Mouse (Mus musculus): ENCODE data around the gene Rsu1.
"Not testable (repeated sequence)": the region's sequence is repeated elsewhere in the genome, so short reads cannot be mapped to it uniquely, and the experiment has no call there.

Gene Rsu1

DNA sequence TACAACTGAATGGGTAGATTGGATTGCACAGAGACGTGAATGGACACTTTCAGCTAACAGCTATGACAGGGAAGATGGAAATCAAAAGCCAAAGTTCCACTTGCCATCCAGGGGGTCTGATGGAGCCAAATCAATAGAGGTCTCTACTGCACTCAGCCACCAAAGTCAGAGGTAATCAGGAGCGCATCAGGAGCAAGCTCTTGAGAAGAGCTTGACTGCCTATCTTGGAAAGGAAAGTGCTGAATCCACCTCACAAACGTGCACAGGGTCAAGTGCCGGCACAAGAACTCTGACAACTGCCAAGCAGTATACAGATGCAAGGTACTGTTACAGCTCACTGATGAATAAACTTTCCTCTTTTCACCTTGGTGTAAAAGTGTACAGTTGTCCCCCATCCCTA lies 47.8 kb downstream of the Rsu1 start:
- DNase-seq: no peak

DNA sequence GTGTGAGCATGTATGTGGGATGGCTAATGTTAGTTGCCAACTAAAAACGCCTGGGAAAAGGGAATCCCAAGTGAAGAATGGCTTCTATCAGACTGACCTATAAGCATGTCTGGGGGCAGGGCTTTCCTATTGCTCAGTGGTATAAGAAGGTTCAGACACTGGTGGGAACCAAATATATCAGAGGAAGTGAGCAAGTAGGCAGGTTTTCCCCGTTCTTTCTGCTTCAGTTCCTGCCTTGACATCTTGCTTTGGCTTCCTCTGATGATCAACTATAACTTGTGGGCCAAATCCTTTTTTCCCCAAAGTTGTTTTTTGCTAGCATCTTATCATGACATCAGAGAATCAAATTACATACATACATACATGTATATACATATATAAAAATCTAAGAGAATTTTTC lies 51.1 kb downstream of the Rsu1 start:
- DNase-seq: no peak

DNA sequence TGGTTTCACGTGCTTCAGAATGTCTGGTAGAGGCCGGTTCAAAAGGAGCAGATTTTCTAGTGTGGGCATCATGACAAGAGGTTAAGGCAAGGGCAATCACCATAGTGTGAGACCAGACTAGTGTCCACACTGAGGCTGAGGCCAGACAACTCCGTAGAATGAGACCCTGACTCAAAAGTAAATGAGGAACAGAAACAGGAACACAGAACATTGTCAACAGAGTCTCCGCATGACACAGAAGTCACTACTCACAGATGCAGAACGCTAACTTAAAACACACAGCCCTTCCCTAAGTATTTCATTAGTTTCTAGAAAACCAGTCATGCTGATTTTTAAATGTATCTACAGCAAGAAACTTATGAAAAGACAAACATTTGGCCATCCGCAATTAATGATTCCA lies 53.1 kb downstream of the Rsu1 start:
- no peak for DNase-seq

DNA sequence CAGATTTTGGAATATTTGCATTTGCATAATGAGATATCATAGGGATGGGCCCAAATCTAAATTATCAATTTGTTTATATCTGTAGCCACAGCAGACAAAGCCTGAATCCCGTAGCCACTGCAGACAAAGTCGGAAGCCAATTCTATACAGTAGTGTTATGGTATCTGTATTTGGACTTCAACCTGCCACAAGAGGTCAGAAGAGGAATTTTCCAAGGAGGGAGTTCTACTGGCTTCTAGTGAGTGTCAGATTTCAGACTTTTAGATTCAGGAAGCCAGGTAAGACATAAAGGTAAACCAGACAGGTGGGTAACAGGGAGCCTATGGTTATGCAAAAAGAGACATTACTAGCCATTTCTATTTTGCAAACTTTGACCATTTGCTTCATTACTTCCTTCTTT lies 64.4 kb downstream of the Rsu1 start:
- no peak for DNase-seq

DNA sequence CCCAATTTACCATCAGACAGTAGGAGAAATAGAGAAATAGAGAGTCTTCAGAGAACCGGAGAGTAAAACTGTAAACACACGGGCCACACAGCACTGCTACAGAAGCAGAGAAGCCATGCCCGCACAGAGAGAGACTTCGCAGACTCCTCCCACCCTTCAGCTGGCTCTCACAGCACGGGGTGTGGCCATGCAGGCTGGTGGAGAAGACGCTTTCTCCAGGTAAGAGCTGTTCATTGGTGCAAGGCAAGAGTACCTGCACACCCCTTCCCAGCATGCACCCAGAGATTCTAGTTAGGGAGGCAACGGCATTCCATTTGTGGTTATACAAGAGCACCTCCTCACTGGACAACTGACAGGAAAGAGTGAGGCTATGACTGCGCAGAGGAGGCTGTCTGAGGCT lies 64.8 kb downstream of the Rsu1 start:
- no peak for DNase-seq

DNA sequence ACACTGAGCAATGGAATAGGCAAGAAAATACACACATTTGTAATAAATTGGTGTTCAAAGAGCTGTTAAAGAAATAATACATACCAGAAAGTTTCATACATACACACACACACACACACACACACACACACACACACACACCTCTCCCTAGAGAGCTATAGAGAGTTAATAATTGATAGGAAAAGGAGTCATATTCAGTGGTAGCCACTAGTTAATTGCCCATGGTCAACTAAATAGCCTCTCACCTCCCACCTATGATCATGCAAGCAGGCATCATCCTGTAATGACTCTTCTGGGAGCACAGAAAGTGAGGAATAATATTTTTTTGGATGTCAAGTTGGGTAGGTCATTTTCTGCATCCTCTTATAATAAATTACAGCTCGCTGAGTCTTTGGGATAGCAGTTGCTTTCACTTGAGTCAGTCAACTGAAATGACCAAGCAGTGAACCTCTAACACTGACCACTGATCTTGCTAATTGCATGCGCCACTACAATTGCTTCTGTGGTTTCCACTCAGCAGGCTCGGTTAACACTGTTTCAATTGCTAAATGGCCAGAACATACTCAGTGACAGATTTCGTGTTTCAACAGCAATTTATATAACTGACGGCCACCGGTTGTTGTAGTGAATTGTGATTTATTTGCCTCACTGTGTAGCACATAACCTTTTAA lies 68.3 kb downstream of the Rsu1 start:
- no peak for DNase-seq

DNA sequence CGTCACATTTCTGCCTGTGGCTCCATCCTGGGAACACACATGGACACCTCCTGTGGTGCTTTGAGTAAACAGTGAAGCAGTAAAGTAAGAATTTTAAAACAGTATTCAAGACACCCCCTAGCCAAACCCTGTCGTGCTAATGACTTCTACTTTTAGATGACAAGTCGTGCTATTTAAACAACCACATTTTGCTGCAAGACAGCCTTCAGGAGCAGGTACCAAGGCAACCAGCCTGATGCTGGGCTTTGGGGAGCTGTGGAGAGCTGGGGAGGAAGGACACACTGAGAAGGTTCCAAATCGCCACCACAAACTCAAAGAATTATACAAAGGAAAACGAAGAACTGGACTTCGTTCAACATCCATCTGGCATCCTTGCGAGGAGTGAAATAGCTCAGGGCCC lies 71.5 kb downstream of the Rsu1 start:
- DNase-seq: no peak

DNA sequence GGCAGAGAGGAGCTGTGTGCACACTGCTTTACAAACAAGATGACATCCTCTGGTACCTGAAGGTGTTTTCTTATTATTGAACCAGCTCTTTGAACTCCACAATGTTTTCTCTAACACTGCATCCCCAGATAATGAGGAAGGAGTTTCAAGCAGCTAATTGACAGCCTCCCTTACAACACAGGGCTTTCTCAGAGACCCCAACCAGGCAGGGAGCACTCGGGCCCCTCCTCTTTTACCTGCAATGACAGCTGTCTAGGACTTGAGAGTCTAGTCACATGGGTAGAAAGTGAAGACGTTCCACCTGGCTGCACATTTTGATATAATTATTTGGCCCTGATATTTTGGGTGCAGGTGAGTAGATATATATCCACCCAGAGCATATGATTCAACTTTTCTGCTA lies 72.2 kb downstream of the Rsu1 start:
- DNase-seq: no peak

DNA sequence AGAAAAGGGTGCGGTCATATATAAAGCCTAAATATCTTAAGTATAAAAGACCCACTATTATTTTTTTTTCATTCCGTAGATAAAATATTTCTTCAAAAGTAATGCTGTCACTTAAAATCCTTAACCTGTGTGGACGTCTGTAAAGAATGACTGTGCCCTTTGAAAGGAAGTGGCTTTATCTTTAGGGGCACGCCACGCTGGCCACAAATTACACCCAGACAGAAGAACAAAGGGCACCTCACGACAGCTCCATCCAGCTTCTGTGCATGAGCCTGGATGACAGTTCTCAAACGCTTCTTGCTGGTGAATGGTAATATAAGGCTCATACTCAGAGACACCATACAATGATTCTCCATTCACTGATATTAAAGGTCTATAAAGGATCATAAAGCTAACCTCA lies 75.7 kb downstream of the Rsu1 start:
- no peak for DNase-seq

DNA sequence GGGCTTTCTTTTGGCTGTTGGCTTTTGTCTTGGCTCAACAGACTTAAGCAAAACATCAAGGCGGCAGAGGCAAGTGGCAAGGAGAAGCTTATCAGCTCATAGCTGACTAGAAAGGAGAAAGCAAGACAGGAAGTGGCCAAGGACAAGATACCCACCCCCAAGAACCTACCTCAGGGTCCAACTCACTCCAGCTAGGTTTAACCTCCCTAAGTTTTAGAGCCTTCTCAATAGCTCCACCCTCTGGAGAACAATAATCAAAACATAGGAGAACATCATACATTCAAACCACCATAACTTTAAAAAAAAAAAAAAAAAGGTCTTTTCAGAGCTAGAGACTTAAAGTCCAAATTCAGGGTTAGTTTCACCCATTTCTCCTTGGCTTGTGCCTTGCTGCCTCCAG lies 79.1 kb downstream of the Rsu1 start:
- DNase-seq: no peak

DNA sequence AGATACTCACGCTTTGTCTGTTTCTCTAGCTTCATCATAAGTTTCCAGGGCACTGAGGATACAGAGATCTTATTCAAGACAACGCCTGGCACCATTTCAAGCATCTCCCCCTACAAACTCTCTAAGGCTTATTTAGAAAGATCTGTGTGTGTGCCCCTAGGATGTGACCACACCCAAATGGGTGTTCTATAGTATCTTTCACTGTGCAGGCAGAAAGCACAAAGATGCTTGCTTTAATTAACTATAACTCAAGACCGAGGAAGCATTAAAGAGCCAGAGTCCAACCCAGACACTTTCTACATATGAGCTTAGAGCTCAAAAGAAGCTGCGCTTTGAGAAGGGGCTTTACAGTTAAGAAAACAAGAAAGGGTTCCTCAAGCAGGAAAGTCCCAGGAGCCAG lies 80.4 kb downstream of the Rsu1 start:
- no peak for DNase-seq

DNA sequence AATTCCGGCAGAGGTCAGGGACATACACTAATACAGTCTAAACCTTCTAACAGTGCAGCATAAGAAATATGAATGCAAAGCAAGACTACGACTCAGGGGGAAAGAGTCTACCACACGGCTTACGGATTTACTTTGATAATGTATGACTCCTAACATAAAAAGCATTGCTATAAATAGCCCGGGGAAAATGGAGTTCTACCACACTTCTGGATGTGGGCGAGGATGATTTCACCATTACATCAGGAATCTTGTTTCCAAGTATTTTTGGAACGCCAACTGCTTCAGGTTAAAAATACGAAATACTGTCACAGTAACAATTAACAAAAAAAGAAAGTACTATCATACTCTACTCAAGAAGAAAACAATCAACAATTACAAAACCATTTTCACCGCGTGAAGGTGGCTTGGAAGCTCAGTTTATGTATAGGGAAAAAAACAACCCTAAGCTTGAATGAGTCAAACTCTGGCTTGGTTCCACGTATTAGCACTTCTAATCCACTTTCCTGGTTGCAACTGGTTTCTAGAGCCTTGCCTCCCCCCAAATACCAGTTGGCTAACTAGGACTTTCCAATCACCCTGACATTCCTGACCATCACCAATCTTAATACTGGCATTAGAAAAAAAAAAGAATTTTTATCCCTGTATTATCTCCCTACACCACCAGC lies 82.3 kb downstream of the Rsu1 start:
- DNase-seq: no peak

DNA sequence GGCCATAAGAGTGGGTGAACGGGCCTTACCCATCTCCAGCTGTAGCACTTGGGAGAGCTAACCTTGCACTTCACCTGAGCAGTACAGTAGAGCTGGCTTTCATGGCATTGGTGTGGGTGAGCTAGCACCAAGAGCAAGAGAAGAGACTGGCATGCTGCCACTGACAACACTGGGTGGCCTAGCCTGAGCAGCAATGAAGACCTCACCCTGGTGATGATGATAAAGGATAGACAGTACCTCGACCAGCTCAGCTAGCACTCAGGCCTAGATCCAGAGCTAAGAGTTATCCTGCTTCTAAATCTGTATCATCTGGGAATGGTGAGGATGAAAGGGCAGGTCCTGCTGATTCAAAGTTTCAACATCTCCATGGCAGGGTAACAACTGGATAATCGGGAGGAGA lies 88.1 kb downstream of the Rsu1 start:
- DNase-seq: no peak

DNA sequence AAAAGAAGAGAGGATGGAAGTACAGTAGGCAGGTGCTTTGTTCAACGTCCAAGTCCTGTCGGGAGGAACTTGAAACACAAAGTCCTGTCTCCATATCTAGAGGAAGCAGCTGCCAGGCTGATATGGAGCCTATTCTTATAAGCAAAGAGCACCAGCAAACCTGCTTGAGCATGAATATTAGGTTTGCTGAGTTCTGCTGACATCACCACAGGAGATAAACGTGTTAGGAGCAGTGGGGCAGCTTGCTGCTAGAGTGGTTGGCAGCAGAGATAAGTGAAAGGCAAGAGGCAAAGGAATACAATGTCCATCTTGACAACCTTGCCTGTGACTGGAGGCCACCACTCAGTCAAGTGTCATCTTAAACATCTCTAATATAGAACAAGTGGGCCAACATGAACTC lies 89.3 kb downstream of the Rsu1 start:
- DNase-seq: not testable (repeated sequence)

DNA sequence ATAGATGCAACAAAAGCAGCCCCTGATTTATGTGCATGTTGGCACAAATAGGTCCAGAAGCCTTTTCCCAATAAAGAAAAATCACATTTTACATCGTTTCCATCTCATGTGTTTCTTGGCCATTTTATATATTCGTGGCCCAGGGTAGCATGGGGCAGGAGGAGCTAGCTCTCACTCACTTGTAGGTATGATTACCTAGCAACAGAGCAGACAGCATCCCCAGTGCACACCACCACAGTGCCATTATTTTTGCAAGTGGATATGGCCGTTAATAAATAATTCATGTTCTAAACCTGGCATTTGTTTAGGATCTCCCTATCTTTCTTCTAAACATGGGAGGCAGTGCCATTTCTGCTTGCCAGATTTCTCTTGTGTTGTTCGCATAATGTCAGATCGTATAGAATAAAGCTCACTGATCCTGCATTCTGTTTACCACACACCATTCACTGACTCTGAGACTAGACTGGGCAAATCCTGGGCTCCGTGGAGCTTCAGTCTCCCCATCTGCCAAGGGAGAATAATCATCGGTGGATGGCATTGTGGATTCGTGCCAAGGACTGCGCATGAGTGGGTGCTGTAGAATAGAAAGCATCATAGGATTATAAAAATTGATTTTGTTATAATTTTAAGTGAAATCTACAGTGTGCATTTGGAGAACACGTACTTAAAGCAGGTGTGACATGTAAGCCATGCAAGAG lies 93.4 kb downstream of the Rsu1 start:
- peak; percentile 37 for DNase-seq

DNA sequence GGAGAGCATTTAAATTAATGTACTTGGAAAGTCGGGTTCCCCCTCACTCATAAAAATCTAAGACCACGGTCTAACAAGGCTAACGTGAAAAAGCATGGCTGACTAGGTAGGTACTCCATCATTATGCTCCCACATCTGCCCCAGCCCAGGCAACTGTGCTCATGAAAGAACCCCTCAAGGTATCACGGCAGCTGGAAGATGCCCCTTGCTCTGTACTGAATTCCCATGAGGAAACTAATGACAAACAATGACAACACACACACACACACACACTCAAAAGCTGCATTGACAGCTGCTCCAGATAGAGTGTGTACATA lies 95.0 kb downstream of the Rsu1 start:
- DNase-seq: no peak

DNA sequence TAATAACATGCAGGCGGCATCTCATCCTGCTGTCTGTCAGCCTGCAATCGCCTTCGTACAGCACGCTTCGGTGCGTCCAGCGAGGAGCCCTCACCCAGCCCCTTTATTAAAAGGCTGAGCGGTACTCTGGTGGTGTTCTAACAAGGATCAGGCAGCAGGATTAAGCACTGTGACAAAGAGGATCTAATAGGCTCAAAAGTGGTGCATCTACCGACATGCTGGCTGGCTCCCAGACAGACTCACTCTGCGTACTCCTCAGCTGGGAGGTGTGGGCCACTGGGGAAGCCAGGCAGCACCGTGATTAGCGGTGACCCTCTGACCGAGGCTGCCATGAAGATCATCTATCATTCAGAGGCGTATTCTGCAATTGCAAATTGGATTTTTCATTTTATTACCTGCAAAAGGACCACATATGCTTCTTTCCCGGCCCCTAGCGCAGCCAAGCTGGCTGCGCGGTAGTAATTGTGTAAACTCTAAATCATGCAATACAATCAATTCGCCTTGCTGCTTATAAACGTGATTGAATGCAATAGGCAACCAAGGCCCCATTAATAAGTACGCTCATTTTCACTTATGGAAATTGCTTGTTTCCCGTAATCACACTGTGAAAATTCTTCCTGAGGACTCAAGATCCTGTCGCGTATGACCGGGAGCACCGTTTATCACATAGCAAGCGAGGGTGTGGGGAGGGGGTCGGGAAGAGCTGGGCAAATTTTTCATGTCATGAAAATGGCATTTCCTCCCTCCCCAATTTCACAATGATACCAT lies 95.5 kb downstream of the Rsu1 start:
- peak; percentile 13 for DNase-seq

DNA sequence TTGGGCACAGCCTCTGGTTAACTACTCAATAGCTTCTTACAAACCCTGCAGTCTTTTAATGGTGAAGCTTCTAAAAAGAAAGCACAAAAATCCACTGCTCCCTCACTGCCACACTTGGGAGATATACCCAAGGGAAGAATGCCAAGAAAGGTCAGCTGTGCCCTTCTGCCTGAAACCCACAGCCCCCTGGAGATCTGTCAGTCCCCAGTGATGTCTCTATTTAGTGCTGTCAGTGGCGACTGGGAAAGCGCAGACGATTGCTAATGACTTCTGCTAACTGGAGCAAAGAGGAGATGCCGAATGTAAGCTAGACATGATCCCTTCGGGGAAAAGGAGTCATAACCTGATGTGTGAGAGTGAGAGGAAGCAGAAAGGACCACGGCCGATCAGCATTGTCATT lies 96.8 kb downstream of the Rsu1 start:
- DNase-seq: no peak

DNA sequence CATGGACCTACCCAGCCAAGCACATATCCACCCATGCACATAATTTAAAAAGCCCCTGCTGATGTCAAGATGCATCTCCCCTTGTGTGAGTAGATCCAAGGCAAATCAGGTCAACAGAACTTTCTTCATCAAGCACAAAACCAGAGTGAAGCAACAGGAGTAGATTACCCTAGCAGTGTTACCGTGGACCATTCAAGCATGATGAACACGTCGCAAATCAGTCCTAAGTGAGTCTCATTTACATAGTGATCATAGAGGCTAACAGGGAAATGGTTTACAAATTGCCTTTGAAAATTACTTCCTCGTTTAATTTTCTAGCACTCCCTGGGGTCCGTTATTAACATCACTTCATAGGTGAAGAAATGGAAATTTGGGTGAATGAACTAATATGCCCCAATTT lies 100.6 kb downstream of the Rsu1 start:
- no peak for DNase-seq

DNA sequence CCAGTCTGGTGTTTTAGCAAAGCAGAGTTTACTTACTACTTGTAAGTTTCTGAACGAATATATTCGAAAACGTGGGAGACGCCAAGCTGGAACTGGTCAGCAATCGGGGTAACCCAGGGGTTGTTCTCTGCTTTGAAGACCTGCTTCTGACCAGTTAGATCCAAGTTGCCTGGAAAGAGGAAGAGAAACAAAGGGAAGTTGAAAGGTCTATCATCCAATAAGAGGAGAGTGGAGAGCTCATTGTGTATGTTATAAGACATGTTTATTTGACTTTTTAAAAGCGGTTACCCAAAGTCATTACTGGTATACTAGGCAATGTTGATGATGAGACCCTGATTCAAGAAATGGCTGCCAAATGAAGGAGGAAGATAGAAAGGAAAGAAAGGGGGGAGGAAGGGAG lies 101.3 kb downstream of the Rsu1 start:
- no peak for DNase-seq

DNA sequence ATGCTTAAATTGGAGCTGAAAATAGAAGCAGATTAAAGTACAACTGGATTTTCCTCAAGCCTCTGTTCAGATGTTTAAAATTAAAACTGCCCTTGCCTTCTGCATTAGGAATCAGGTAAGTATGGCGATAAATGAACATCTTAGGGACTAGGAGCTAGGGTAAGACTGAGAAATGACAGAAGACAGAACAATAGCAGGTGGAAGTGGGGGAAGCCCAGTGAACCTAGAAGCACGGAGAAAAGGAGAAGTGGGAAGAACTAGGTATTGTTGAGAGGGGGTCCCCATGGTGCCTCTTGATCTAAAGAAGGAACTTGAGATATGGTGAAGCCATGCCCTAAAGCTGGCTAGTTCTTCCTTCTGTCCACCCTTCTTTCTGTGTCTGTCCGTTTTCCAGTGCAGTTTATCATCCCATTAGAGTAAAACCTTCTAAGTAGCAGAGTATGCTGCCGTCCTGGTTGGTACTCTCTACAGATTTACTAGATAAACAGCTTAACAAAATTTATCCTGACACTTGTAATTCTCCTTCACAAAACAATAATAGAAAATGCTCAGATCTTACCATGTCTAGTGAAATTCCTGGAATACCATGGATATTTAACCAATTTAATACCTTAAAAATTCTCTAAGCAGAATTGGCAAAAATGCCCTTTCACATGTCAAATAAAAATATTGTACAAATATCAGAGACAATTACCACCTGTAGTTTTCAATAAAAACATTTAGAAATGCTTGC lies 101.9 kb downstream of the Rsu1 start:
- no peak for DNase-seq

DNA sequence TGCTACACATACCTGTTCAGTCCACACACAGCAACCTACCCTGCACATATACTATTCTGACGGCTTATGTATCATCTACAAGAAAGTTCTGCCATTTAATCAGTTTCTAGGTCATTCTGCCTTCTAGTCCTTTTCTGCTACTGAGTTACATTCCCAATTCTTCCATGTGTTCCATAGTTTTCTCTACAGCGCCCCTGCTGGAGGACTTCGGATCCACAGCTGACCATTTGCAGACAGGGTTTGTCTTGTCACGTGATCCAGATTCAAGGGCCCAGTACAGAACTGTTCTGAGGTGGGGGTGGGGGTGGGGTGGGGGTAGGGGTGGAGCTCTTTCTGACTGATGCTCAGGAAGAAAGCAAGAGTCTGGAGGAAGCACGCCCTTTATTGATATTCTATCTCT lies 102.5 kb downstream of the Rsu1 start:
- DNase-seq: no peak

DNA sequence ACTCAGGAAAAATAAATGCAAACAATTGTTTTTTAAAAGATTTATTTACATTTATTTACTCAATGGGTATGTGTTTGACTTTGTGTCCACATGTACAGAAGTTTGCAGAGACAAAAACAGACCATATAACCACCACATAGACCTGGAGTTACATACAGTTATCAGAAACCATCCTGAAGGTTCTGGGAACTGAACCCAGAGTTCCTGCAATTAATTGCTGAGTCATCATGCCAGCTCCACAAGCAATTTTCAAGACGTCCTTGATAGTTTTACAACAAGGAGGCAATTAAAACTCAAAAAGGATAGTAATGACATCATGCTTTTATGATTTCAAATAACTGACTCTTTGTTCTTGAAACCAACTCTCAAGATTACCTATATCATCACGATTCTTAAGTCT lies 109.5 kb downstream of the Rsu1 start:
- DNase-seq: no peak

Measured in right cerebral cortex, postnatal 4 days (tissue).